Mouse (Mus musculus) CH12.LX (cell line): ENCODE data around the gene Zc3h7b. TPM values are rescaled to one million over a fixed set of nuclear protein-coding genes. Genes with fewer than 3 reads are reported as not detected.

Source experiments
- DNase-seq: peaks from one replicate; pipeline ENCODE4 v3.0.0-alpha.2; 2013; ENCODE audit errors: extremely low read depth
- H3K27ac ChIP-seq: 2 replicates; pipeline ENCODE4 v1.5.1; 2012; ENCODE audit warnings: low read depth, mild to moderate bottlenecking, control low read depth, moderate library complexity; ENCODE audit not compliant: insufficient read depth
- H3K27me3 ChIP-seq: replicated peaks from 2 replicates; pipeline ENCODE3; 2012; ENCODE audit warnings: inconsistent platforms
- H3K36me3 ChIP-seq, 2 experiments: replicated peaks in 1 of 2; 2 replicates each; pipeline versions ENCODE3 to v1.6.1; 2012; ENCODE audit warnings: inconsistent platforms in 1 of 2, low read length in 1 of 2, mild to moderate bottlenecking in 1 of 2, mixed read lengths in 1 of 2, moderate library complexity in 1 of 2; ENCODE audit not compliant: control insufficient read depth in 1 of 2, insufficient read depth in 1 of 2
- H3K4me1 ChIP-seq, 2 experiments: 2 replicates each; pipeline ENCODE4 v1.6.1; 2012; ENCODE audit warnings: inconsistent platforms in 1 of 2, moderate library complexity in 1 of 2; ENCODE audit not compliant: insufficient read depth in 2 of 2, control insufficient read depth in 1 of 2
- H3K4me2 ChIP-seq: 2 replicates; pipeline ENCODE4 v1.6.1; 2012; ENCODE audit warnings: low read depth, mild to moderate bottlenecking, control low read depth; ENCODE audit not compliant: poor library complexity, insufficient read depth, severe bottlenecking
- H3K4me3 ChIP-seq, 3 experiments: fragments of 150-350 bp in 1 of 3; sonication (generic) in 1 of 3; replicated peaks in 1 of 3; 2 replicates each; pipeline versions ENCODE3 to v1.5.1; 2011 to 2012; ENCODE audit warnings: low read depth in 2 of 3, low read length in 2 of 3, mild to moderate bottlenecking in 2 of 3, moderate library complexity in 2 of 3, control low read depth in 1 of 3, improper control_type of control experiment in 1 of 3, inconsistent platforms in 1 of 3, mixed read lengths in 1 of 3; ENCODE audit not compliant: poor library complexity in 1 of 3
- H3K79me2 ChIP-seq: replicated peaks from 2 replicates; pipeline ENCODE4 v1.6.1; 2012; ENCODE audit warnings: mild to moderate bottlenecking, moderate library complexity; ENCODE audit not compliant: control insufficient read depth, poor library complexity, insufficient read depth, severe bottlenecking; ENCODE audit errors: extremely low read depth
- H3K9ac ChIP-seq: 2 replicates; pipeline ENCODE4 v1.6.1; 2012; ENCODE audit warnings: low read depth, mild to moderate bottlenecking, control low read depth, moderate library complexity; ENCODE audit not compliant: insufficient read depth
- H3K9me3 ChIP-seq: replicated peaks from 2 replicates; pipeline ENCODE3; 2012; ENCODE audit warnings: low read length, inconsistent platforms, mixed read lengths
- BHLHE40 ChIP-seq: IDR thresholded peaks from 2 replicates; pipeline ENCODE4 v1.6.1; 2011; ENCODE audit warnings: mild to moderate bottlenecking, low read depth, low read length, improper control_type of control experiment
- CTCF ChIP-seq, 2 experiments: IDR thresholded peaks in 1 of 2; conservative IDR thresholded peaks in 1 of 2; 2 replicates each; pipeline ENCODE4 v1.5.1; 2011 to 2012; ENCODE audit warnings: low read depth in 2 of 2, low read length in 2 of 2, improper control_type of control experiment in 1 of 2, inconsistent platforms in 1 of 2, mild to moderate bottlenecking in 1 of 2, moderate library complexity in 1 of 2
- E2F4 ChIP-seq: IDR thresholded peaks from 2 replicates; pipeline ENCODE4 v1.6.1; 2011; ENCODE audit warnings: low read depth, low read length, improper control_type of control experiment; ENCODE audit not compliant: insufficient replicate concordance
- ETS1 ChIP-seq: conservative IDR thresholded peaks from 2 replicates; pipeline ENCODE4 v1.6.1; 2012; ENCODE audit warnings: low read depth, mild to moderate bottlenecking, inconsistent platforms, low read length, improper control_type of control experiment, moderate library complexity
- GABPA ChIP-seq: IDR thresholded peaks from 2 replicates; pipeline ENCODE4 v1.6.1; 2012; ENCODE audit warnings: low read depth, low read length, improper control_type of control experiment, inconsistent platforms; ENCODE audit not compliant: insufficient replicate concordance
- JUN ChIP-seq: IDR thresholded peaks from 2 replicates; pipeline ENCODE4 v1.6.1; 2011; ENCODE audit warnings: low read depth, mild to moderate bottlenecking, low read length, improper control_type of control experiment, moderate library complexity; ENCODE audit not compliant: insufficient read depth
- MAFK ChIP-seq: IDR thresholded peaks from 2 replicates; pipeline ENCODE4 v1.6.1; 2011; ENCODE audit warnings: low read length, improper control_type of control experiment; ENCODE audit not compliant: insufficient replicate concordance
- MAZ ChIP-seq: IDR thresholded peaks from 2 replicates; pipeline ENCODE4 v1.6.1; 2012; ENCODE audit warnings: low read depth, mild to moderate bottlenecking, inconsistent platforms, low read length, improper control_type of control experiment, moderate library complexity
- MXI1 ChIP-seq: IDR thresholded peaks from 2 replicates; pipeline ENCODE4 v1.6.1; 2011; ENCODE audit warnings: mild to moderate bottlenecking, low read depth, low read length, improper control_type of control experiment
- MYC ChIP-seq: IDR thresholded peaks from 2 replicates; pipeline ENCODE4 v1.6.1; 2011; ENCODE audit warnings: low read depth, mild to moderate bottlenecking, improper control_type of control experiment, low read length
- NELFE ChIP-seq: IDR thresholded peaks from 2 replicates; pipeline ENCODE4 v1.6.1; 2011; ENCODE audit warnings: low read depth, low read length, improper control_type of control experiment
- PAX5 ChIP-seq: IDR thresholded peaks from 2 replicates; pipeline ENCODE4 v1.6.1; 2012; ENCODE audit warnings: low read length, inconsistent platforms, mixed read lengths
- POLR2A ChIP-seq: IDR thresholded peaks from 2 replicates; pipeline ENCODE4 v1.6.1; 2011; ENCODE audit warnings: low read depth, mild to moderate bottlenecking, improper control_type of control experiment, low read length
- POLR2AphosphoS2 ChIP-seq: IDR thresholded peaks from 2 replicates; pipeline ENCODE4 v1.6.1; 2011; ENCODE audit warnings: low read depth, low read length, improper control_type of control experiment
- RAD21 ChIP-seq: IDR thresholded peaks from 2 replicates; pipeline ENCODE4 v1.6.1; 2011; ENCODE audit warnings: low read depth, mild to moderate bottlenecking, low read length, improper control_type of control experiment, moderate library complexity
- SIN3A ChIP-seq: IDR thresholded peaks from 2 replicates; pipeline ENCODE4 v1.6.1; 2012; ENCODE audit warnings: low read length, improper control_type of control experiment, inconsistent platforms
- SMC3 ChIP-seq: IDR thresholded peaks from 2 replicates; pipeline ENCODE4 v1.6.1; 2011; ENCODE audit warnings: low read depth, low read length, improper control_type of control experiment
- UBTF ChIP-seq: IDR thresholded peaks from 2 replicates; pipeline ENCODE4 v1.6.1; 2012; ENCODE audit warnings: low read depth, mild to moderate bottlenecking, inconsistent platforms, low read length, improper control_type of control experiment, moderate library complexity
- USF2 ChIP-seq: conservative IDR thresholded peaks from 2 replicates; pipeline ENCODE4 v1.6.1; 2011; ENCODE audit warnings: low read depth, low read length, improper control_type of control experiment
- ZC3H11A ChIP-seq: IDR thresholded peaks from 2 replicates; pipeline ENCODE4 v1.6.1; 2012; ENCODE audit warnings: low read depth, mild to moderate bottlenecking, inconsistent platforms, low read length, improper control_type of control experiment
- ZKSCAN1 ChIP-seq: IDR thresholded peaks from 2 replicates; pipeline ENCODE4 v1.6.1; 2012; ENCODE audit warnings: low read depth, inconsistent platforms, low read length, improper control_type of control experiment, borderline replicate concordance
- ZMIZ1 ChIP-seq: IDR thresholded peaks from 2 replicates; pipeline ENCODE4 v1.6.1; 2012; ENCODE audit warnings: low read depth, mild to moderate bottlenecking, inconsistent platforms, low read length, improper control_type of control experiment
- dilution Hi-C: fragments of 300-500 bp; cut with MboI; formaldehyde crosslinking; loops from 2 replicates; pipeline ENCODE4 v1.14.3; 2020; ENCODE audit warnings: low sequenced_read_pairs; ENCODE audit not compliant: extremely low pct_unique_long_range_greater_than_20kb, extremely low pct_ligation_motif_present
- in situ Hi-C: fragments of 300-500 bp; cut with MboI; formaldehyde crosslinking; loops from 3 replicates; pipeline ENCODE4 v1.14.3; 2019; ENCODE audit warnings: low sequenced_read_pairs, low pct_ligation_motif_present, low pct_unique_long_range_greater_than_20kb, mixed read lengths
- polyA plus RNA-seq: library from polyadenylated mRNA; unstranded; fragments of >175 nt; gene quantifications from 2 replicates; pipeline ENCODE4 v1.2.1, GENCODE M21; 2012; ENCODE audit warnings: low read depth; ENCODE audit not compliant: insufficient read length
- total RNA-seq, 2 experiments: library from RNA; depleted of rRNA; stranded (reverse); fragments of 300-350 nt in 1 of 2; fragments of >200 nt in 1 of 2; gene quantifications; 2 replicates each; pipeline ENCODE4 v1.2.3; 2012 to 2014

Gene Zc3h7b
- total and polyA plus RNA-seq, 3 experiments: 8.4 to 43.1 (median 19.7) TPM

GRCm38 (mm10) chr15:81729792-81730635 lies 14.8 kb upstream of the Zc3h7b start (continued):
- TF ChIP-seq USF2 (no peak), ETS1 (no peak), RAD21 (no peak), ZMIZ1 (no peak; the same call in 1 of the 2 replicates), MYC (peak; percentile 92), BHLHE40 (0 out of 2 replicates have a peak, but pooled peaks have one; percentile 3), E2F4 (peak; percentile 87; the same call in 1 of the 2 replicates), POLR2A (peak; percentile 92), POLR2AphosphoS2 (no peak), CTCF (conservative IDR thresholded peaks at IDR 0.05 in 1 of 2, IDR thresholded peaks at IDR 0.05 in 1 of 2; ENCODE audit: low read depth in 2 of 2, low read length in 2 of 2) (no peak), UBTF (no peak)

- H3K9ac ChIP-seq: no peak overlapping the region
Observed at GRCm38 (mm10) chr15:81735075-81735474, 9.8 kb upstream of the Zc3h7b start.

GRCm38 (mm10) chr15:81739296-81739695 lies 5.6 kb upstream of the Zc3h7b start:
- Histone ChIP-seq H3K4me2 (no peak overlapping the region), H3K4me1 (peaks cover 3 to 14% of the 10 kb centered on the region in 2 experiments; a peak in 3 of 4 replicates), H3K36me3 (no peaks in the 10 kb centered on the region), H3K27me3 (no peaks in the 10 kb centered on the region), H3K79me2 (no peaks in the 10 kb centered on the region)
- DNase-seq: no peak
- dilution Hi-C loops: no loop called here
- in situ Hi-C loops: no loop called here
- TF ChIP-seq RAD21: no peak
- no peak for TF ChIP-seq ZKSCAN1
- no peak for TF ChIP-seq MAFK
- no peak for TF ChIP-seq JUN
- TF ChIP-seq MAZ: no peak
- TF ChIP-seq PAX5: no peak
- no peak for TF ChIP-seq NELFE
- TF ChIP-seq MXI1: no peak
- no peak for TF ChIP-seq POLR2A
- TF ChIP-seq USF2: no peak
- TF ChIP-seq GABPA: no peak
- no peak for TF ChIP-seq UBTF
- no peak for TF ChIP-seq SIN3A
- no peak for TF ChIP-seq SMC3
- TF ChIP-seq, all 38 proteins: peak for 0
- H3K4me3 ChIP-seq: no peak overlapping the region
- no peak overlapping the region for H3K9ac ChIP-seq
- no peaks in the 10 kb centered on the region for H3K9me3 ChIP-seq
- no peak overlapping the region for H3K27ac ChIP-seq

More at GRCm38 (mm10) chr15:81735075-81735474, 9.8 kb upstream of the Zc3h7b start:
- Histone ChIP-seq H3K27ac (no peak overlapping the region), H3K4me3 (no peak overlapping the region), H3K4me2 (peak overlapping the region; percentile 42; the same call in 1 of the 2 replicates), H3K27me3 (no peaks in the 10 kb centered on the region), H3K79me2 (no peaks in the 10 kb centered on the region), H3K9me3 (no peaks in the 10 kb centered on the region), H3K36me3 (no peaks in the 10 kb centered on the region), H3K4me1 (peaks cover 0 to 9% of the 10 kb centered on the region in 2 experiments; a peak in 2 of 4 replicates)
- DNase-seq: no peak
- dilution Hi-C loops: no loop called here
- in situ Hi-C loops: no loop called here
- TF ChIP-seq UBTF (no peak), ZC3H11A (no peak), MAFK (peak; percentile 79; the same call in 1 of the 2 replicates), JUN (no peak), GABPA (no peak)
